Mouse (Mus musculus): ENCODE measurements around the gene Arhgef16.
A peak's percentile ranks its signal among the peaks of the same experiment; 100 is the strongest.

Arhgef16 gene

GRCm38 (mm10) chr4:154301466-154301881, at the start of gene Arhgef16:
Gene Arhgef16, minus strand, starts transcription at chr4:154301676.
- no peak for DNase-seq (ENCODE audit: low spot score in 2 of 2)

- no peak for DNase-seq (ENCODE audit: low spot score in 2 of 2)
These were observed 46.8 kb upstream of the Arhgef16 start for GRCm38 (mm10) chr4:154348197-154348786.

DNA sequence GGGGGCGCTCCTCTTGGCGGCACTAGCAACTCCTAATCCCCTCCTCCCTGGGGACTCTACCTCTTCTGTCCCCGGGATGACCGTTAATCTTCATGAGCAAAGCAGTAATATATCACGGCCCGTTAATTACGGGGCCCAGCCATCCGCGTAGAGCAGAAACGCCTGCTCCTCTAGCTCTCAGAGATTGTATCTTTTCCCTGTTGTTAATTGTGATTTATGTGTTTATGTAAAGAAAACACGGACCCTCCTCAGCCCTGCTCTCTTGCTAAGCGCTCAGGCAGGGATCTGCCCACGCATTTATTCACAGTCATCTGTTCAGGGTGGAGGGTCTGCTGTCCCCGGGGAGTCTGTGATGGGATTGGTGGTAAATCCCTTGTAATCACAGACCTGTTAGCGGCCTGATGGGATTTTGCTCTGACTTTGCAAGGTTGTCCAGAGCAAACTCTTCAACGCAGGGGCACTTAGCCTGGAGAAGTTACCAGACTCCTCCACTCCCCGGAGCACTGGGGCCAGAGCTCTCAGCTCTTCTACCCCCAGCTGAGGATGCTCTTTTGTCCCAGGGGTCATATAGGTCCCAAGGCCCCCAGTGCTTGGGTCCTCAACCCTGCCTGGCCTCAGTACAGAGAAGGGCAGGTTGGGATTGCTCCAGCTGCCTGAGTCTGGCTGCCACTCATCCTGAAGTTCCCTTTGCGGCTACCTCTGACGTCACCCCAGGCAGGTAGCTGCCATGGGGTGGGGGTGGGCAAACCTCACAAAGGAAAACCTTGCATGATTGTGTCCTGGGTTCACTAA, 45.5 kb upstream of the Arhgef16 start:
- no peak for DNase-seq (ENCODE audit: low spot score in 2 of 2)

DNA sequence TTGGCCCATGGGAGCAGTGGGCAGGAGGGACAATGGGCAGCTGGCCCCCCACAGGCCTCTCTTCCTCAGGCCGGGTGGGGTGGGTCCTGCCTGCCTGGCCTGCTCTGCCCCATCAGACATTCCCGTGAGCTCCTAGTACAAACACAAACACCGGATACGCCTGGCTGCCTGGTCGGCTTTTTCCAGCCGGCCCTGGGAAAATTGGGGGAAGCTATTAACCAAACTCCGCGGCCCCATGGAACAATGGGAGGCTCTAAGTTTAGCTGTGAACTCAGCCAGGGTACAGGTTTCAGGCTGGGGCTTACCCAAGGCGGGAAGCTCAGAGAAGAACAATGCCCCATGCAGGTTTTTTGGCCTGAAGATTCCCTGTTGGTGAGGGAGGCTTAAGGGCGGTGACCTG, 35.2 kb upstream of the Arhgef16 start:
- DNase-seq (ENCODE audit: low spot score in 2 of 2): no peak

GRCm38 (mm10) chr4:154335761-154336160, 34.3 kb upstream of the Arhgef16 start, which contains the start of gene B230104I21Rik:
Gene B230104I21Rik, plus strand, starts transcription at chr4:154336127.
- no peak for DNase-seq (ENCODE audit: low spot score in 2 of 2)

DNA sequence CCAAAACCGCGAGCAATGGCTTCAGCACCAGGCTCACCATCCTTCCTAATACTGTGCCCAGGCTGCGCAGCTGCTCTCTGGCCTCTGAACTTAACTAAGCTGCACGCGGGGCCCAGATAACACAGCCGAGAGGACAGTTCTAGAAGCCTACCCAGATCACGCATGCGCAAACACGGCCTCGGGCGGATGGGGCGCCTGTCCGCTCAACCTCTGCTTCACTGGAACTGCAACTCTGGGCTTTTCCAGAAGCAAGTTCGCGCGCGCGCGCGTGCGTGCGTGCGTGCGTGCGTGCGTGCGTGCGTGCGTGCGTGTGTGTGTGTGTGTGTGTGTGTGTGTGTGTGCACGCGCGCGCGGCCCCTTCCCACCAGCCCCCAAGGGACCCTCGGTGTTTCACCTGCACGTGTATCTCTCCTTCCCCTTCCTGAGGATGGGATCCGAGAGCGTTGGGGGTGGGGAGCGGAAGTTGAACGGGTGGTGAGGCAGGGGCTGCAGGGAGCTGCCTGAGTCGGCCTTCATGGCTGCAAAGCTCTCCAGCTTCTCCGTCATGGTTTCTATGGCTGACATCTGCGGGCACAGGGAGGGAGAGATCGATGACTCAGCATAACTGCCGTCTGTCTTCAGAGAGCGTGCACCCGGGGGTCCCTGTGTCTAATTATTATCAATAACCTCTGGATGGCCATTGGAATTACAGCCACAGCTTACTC, 33.4 kb upstream of the Arhgef16 start:
- peak; percentile 18 to 35 for DNase-seq (ENCODE audit: low spot score in 2 of 2)

DNA sequence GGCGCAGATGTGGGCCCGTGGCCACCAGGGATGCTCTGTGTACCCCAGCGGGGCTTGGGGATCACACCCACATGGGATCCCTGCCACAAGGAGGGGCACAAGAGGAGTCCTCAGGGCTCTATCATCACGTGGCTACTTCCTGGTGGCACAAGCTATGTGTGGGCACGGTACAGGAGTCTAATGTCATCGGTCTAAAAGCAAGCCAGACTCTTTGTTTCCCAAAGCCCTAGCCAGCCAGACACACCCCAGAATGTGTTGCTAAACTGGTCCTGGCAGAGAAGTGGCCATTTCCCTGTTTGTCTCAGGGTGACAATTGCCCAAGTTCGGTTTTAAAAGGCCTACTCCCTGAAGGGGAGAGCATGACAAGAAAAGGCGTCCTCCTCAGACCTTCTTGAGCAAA, 31.8 kb upstream of the Arhgef16 start:
- no peak for DNase-seq (ENCODE audit: low spot score in 2 of 2)

- no peak for DNase-seq (ENCODE audit: low spot score in 2 of 2)
These were observed 29.8 kb upstream of the Arhgef16 start for GRCm38 (mm10) chr4:154331271-154331670.

DNA sequence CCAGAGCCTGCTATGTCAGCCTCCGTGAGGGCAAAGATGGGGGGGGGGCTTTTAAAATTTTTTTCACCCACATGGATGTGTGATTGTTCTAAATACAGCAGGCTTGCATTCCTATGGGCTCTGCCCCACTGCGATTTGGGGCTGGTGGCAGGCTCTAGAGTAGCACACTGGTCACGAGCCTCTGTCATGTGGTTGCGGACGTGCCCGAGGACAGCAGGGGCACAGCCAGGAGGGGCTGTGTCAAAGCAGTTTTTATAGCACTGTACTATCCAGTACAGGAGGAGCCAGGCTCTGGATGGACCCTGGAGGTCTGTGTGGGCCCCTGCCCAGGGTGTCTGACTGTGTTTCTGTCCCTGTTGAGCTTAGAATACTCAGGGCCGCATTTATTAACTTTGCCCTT, 28.5 kb upstream of the Arhgef16 start:
- DNase-seq (ENCODE audit: low spot score in 2 of 2): no peak

DNA sequence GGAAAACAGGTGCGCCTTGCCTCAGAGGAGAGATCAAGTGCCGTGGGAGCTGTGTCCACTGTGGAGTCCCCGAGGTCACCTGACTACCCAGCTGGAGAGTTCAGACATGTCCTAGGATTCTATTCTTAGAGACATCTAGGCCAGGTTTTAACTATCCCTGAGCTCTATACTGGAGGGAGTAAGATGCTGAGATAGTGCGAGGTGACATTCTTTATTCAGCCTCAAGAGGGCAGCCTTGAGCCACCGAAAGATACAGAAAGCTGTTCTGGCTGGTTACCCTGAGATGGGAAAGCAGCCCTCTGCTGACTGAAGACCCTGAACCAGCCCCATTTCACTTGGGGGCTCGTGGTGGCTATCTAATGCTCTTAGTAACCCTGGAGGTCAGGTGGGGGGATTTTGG, 27.4 kb upstream of the Arhgef16 start:
- DNase-seq (ENCODE audit: low spot score in 2 of 2): peak in 1 of 2 experiments; percentile 13

DNA sequence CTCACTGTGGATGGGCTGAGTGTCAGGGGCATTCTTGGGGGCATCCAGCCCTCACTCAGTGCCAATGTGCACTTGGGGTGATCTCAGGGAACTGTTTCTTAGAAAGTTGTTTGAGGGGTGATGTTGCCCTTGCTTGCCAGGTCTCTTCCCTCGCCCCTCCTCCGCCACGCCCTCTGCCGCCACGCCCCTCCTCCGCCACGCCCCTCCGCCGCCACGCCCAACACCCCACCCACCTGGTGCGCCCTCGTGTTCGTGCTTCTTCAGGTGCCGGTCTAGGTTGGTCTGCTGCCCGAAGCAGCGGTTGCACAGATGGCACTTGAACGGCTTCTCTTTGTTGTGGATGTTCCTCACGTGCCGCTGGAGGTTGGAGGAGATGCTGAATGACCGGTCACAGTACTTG, 27.0 kb upstream of the Arhgef16 start:
- no peak for DNase-seq (ENCODE audit: low spot score in 2 of 2)

GRCm38 (mm10) chr4:154325410-154325809, 23.9 kb upstream of the Arhgef16 start:
- no peak for DNase-seq (ENCODE audit: low spot score in 2 of 2)

- no peak for DNase-seq (ENCODE audit: low spot score in 2 of 2)
These were observed 12.1 kb upstream of the Arhgef16 start for GRCm38 (mm10) chr4:154313622-154313967.

DNA sequence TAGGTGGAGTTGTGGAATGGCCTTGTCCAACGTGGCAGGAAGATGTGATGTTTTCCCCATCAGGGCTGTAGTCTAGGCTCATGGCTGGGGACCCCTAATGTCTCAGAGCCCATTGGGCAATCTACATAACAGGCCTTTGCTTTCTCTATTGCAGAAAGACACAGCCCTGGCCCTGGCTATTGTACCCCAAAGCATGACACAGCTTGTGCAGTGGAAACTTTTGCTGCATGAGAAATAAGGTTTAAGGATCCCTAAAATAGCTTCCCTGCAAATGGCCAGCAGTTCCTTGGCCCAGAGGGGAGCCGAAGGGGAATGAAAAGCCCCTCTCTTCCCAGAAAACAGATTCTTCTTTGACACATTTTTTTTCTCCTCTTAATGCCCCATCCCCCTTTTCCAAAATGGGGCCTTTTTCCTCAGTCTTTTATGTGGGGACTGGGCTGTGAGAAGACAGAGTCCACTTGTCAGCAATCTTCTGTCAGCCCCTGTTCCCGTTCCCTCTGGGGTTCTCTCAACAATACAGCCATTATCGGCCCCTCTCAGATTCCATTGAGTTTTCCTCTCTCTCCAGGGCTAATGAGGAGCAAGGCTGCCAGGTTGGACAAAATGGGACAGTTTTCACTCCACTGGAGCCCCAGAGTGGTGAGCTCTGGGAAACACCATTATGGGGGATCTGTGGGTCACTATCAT, 11.6 kb upstream of the Arhgef16 start:
- no peak for DNase-seq (ENCODE audit: low spot score in 2 of 2)

DNA sequence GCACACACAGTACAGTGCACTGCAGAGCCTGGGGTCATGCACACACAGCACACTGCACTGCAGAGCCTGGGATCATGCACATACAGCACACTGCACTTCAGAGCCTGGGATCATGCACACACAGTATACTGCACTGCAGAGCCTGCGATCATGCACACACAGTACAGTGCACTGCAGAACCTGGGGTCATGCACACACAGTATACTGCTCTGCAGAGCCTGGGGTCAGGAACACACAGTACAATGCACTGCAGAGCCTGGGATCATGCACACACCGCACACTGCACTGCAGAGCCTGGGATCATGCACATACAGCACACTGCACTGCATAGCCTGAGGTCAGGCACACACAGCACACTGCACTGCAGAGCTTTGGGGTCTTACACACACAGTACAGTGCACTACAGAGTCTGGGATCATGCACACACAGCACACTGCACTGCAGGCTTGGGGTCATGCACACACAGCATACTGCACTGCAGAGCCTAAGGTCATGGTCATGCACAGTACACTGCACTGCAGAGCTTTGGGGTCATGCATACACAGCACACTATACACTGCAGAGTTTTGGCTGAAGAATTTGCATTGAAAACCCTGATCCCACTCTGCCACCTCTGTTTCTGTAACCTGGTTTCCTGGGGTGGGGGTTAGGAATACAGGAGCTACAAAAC, 10.8 kb upstream of the Arhgef16 start:
- DNase-seq (ENCODE audit: low spot score in 2 of 2): no peak

DNA sequence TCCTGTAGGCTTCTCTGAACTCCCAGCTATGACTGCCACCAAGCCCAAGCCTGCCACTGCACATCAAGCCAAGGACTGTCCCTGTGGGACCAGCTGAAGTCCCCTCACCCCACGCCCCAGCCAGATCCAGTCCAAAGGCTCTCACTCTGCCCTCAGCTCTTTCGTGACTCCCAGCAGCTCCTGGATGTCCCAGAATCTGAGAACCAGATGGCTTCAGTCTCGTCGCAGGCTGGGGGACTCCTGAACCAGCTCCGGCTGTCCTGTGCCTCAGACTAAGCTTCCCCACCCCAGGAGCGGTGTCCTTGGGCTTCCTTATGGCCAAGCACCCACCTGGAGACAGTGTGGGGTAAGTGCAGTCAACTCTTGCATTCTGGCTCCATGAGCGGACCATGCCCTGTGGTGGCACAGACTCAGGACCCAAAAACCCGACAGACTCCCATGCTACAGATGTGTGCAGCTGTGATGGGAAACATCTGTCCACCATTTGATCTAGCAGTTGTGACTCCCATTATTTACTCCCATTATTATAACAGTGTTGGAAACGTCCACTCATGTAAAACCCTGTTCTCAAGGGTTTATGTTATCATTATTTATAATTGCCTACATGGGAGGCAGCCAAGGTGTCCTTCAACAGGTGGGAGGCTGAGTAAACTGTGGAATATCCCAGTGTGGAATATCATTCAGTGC, 9.2 kb upstream of the Arhgef16 start:
- DNase-seq (ENCODE audit: low spot score in 2 of 2): no peak

GRCm38 (mm10) chr4:154309131-154309530, 7.7 kb upstream of the Arhgef16 start:
- no peak for DNase-seq (ENCODE audit: low spot score in 2 of 2)

- DNase-seq (ENCODE audit: low spot score in 2 of 2): no peak
These were observed 1.8 kb downstream of the Arhgef16 start for GRCm38 (mm10) chr4:154299541-154300271.

- DNase-seq (ENCODE audit: low spot score in 2 of 2): no peak
These were observed 3.7 kb downstream of the Arhgef16 start for GRCm38 (mm10) chr4:154297761-154298160.

GRCm38 (mm10) chr4:154294262-154294731, 7.2 kb downstream of the Arhgef16 start:
- no peak for DNase-seq (ENCODE audit: low spot score in 2 of 2)
